Mouse (Mus musculus) CD8-positive naive resting alpha-beta T cell, adult 2 months (primary cell): ENCODE results near the gene Acoxl.

Experiments used
- DNase-seq, 2 experiments: peaks; one replicate each; pipeline ENCODE4 v3.0.0; 2022; ENCODE audit warnings: low read depth in 2 of 2, low spot score in 2 of 2

Acoxl gene

GRCm38 (mm10) chr2:128137480-128138276 lies 299.0 kb downstream of the Acoxl start:
- DNase-seq: no peak

- DNase-seq: no peak
Measured at GRCm38 (mm10) chr2:128138924-128139323, 300.2 kb downstream of the Acoxl start.

GRCm38 (mm10) chr2:128139781-128140180 lies 301.1 kb downstream of the Acoxl start:
- no peak for DNase-seq

- DNase-seq: no peak
Measured at GRCm38 (mm10) chr2:128140183-128140582, 301.5 kb downstream of the Acoxl start.

- no peak for DNase-seq
Measured at GRCm38 (mm10) chr2:128143992-128144391, 305.3 kb downstream of the Acoxl start.

GRCm38 (mm10) chr2:128145433-128145832 lies 306.8 kb downstream of the Acoxl start:
- no peak for DNase-seq

GRCm38 (mm10) chr2:128149596-128149995 lies 310.9 kb downstream of the Acoxl start:
- no peak for DNase-seq

- DNase-seq: no peak
Measured at GRCm38 (mm10) chr2:128152211-128152610, 313.5 kb downstream of the Acoxl start.

GRCm38 (mm10) chr2:128152845-128153550 lies 314.3 kb downstream of the Acoxl start:
- DNase-seq: peak; percentile 61 to 66

GRCm38 (mm10) chr2:128153551-128153910 lies 314.9 kb downstream of the Acoxl start:
- DNase-seq: no peak

GRCm38 (mm10) chr2:128155412-128156066 lies 316.9 kb downstream of the Acoxl start:
- DNase-seq: no peak

GRCm38 (mm10) chr2:128156067-128156462 lies 317.4 kb downstream of the Acoxl start:
- peak in 1 of 2 experiments; percentile 25 for DNase-seq

- no peak for DNase-seq
Measured at GRCm38 (mm10) chr2:128156557-128157412, 318.1 kb downstream of the Acoxl start.

- DNase-seq: peak in 1 of 2 experiments; percentile 35
Measured at GRCm38 (mm10) chr2:128158734-128159410, 320.2 kb downstream of the Acoxl start.

- DNase-seq: no peak
Measured at GRCm38 (mm10) chr2:128159619-128160125, 321.0 kb downstream of the Acoxl start.

- no peak for DNase-seq
Measured at GRCm38 (mm10) chr2:128163177-128163576, 324.5 kb downstream of the Acoxl start.

- no peak for DNase-seq
Measured at GRCm38 (mm10) chr2:128166623-128167423, 328.1 kb downstream of the Acoxl start.

GRCm38 (mm10) chr2:128167930-128168329 lies 329.3 kb downstream of the Acoxl start:
- no peak for DNase-seq

GRCm38 (mm10) chr2:128169486-128169885 lies 330.8 kb downstream of the Acoxl start:
- DNase-seq: no peak
